Mouse (Mus musculus): ENCODE results near the gene 4933417A18Rik. TPM values are rescaled to one million over a fixed set of nuclear protein-coding genes. Genes with fewer than 3 reads are reported as not detected.
A peak's percentile ranks its signal among the peaks of the same experiment; 100 is the strongest.
"Not testable (repeated sequence)": the region's sequence is repeated elsewhere in the genome, so short reads cannot be mapped to it uniquely, and the experiment has no call there.

Gene 4933417A18Rik
- total and polyA plus RNA-seq, 2 experiments from 2014 or later: not detected

GRCm38 (mm10) chr13:34964866-34965265 is 40.7 kb downstream of the 4933417A18Rik start:
- Histone ChIP-seq H3K27ac (ENCODE audit: low read depth) (no peak overlapping the region), H3K9me3 (replicated peaks; ENCODE audit: control insufficient read depth, low read length) (no peaks in the 10 kb centered on the region), H3K36me3 (replicated peaks; ENCODE audit: control insufficient read depth, insufficient read depth, low read length) (no peaks in the 10 kb centered on the region), H3K4me1 (ENCODE audit: control insufficient read depth, insufficient read depth) (peaks cover 13% of the 10 kb centered on the region; the same call in 1 of the 2 replicates), H3K4me3 (ENCODE audit: low read depth, low read length) (peak overlapping the region; percentile 49), H3K9ac (replicated peaks; ENCODE audit: low read depth, low read length) (no peak overlapping the region), H3K27me3 (ENCODE audit: control insufficient read depth, insufficient read depth, low read length) (0 out of 2 replicates have a peak, but pooled peaks cover 8% of the 10 kb centered on the region), H3K4me2 (ENCODE audit: low read depth, low read length) (peak overlapping the region; percentile 93)
- TF ChIP-seq EP300 (IDR thresholded peaks at IDR 0.05; ENCODE audit: low read depth) (no peak), CTCF (IDR thresholded peaks at IDR 0.05; ENCODE audit: low read depth) (no peak)
- ATAC-seq (ENCODE audit: insufficient read depth, low read depth): no peak
- 17% methylated on average over 5 of the region's 5 CpGs for WGBS
- no peak for DNase-seq (ENCODE audit: low spot score)

GRCm38 (mm10) chr13:34965647-34966046 is 41.4 kb downstream of the 4933417A18Rik start:
- H3K27ac ChIP-seq (ENCODE audit: low read depth); H3K4me2 ChIP-seq (ENCODE audit: low read depth, low read length); DNase-seq (ENCODE audit: low spot score); H3K9ac ChIP-seq (replicated peaks; ENCODE audit: low read depth, low read length); H3K4me3 ChIP-seq (ENCODE audit: low read depth, low read length); H3K27me3 ChIP-seq (ENCODE audit: control insufficient read depth, insufficient read depth, low read length); H3K36me3 ChIP-seq (replicated peaks; ENCODE audit: control insufficient read depth, insufficient read depth, low read length); H3K9me3 ChIP-seq (replicated peaks; ENCODE audit: control insufficient read depth, low read length); ATAC-seq (ENCODE audit: insufficient read depth, low read depth): not testable (repeated sequence)
- H3K4me1 ChIP-seq (ENCODE audit: control insufficient read depth, insufficient read depth): peaks cover 13% of the 10 kb centered on the region; the same call in 1 of the 2 replicates
- 79% methylated on average over 9 of the region's 9 CpGs for WGBS

- H3K4me2 ChIP-seq (ENCODE audit: low read depth, low read length); DNase-seq (ENCODE audit: low spot score); H3K4me1 ChIP-seq (ENCODE audit: control insufficient read depth, insufficient read depth); ATAC-seq (ENCODE audit: insufficient read depth, low read depth); H3K27ac ChIP-seq (ENCODE audit: low read depth); H3K27me3 ChIP-seq (ENCODE audit: control insufficient read depth, insufficient read depth, low read length); H3K9me3 ChIP-seq (replicated peaks; ENCODE audit: control insufficient read depth, low read length); H3K4me3 ChIP-seq (ENCODE audit: low read depth, low read length); H3K9ac ChIP-seq (replicated peaks; ENCODE audit: low read depth, low read length): not testable (repeated sequence)
- peaks cover 14% of the 10 kb centered on the region for H3K36me3 ChIP-seq (replicated peaks; ENCODE audit: control insufficient read depth, insufficient read depth, low read length)
These were observed 48.2 kb downstream of the 4933417A18Rik start for GRCm38 (mm10) chr13:34972456-34972855.

GRCm38 (mm10) chr13:34973149-34973548 is 48.9 kb downstream of the 4933417A18Rik start:
- TF ChIP-seq CTCF (IDR thresholded peaks at IDR 0.05; ENCODE audit: low read depth) (peak; percentile 69), EP300 (IDR thresholded peaks at IDR 0.05; ENCODE audit: low read depth) (no peak)
- no peaks in the 10 kb centered on the region for H3K27me3 ChIP-seq (ENCODE audit: control insufficient read depth, insufficient read depth, low read length)

GRCm38 (mm10) chr13:34973770-34974169 is 49.6 kb downstream of the 4933417A18Rik start:
- H3K27me3 ChIP-seq (ENCODE audit: control insufficient read depth, insufficient read depth, low read length): no peaks in the 10 kb centered on the region
- TF ChIP-seq EP300 (IDR thresholded peaks at IDR 0.05; ENCODE audit: low read depth): no peak
- TF ChIP-seq CTCF (IDR thresholded peaks at IDR 0.05; ENCODE audit: low read depth): peak; percentile 18; the same call in 1 of the 2 replicates
- no peak for ATAC-seq (ENCODE audit: insufficient read depth, low read depth)
- H3K4me3 ChIP-seq (ENCODE audit: low read depth, low read length): no peak overlapping the region
- no peak overlapping the region for H3K27ac ChIP-seq (ENCODE audit: low read depth)
- no peaks in the 10 kb centered on the region for H3K4me1 ChIP-seq (ENCODE audit: control insufficient read depth, insufficient read depth)
- H3K9ac ChIP-seq (replicated peaks; ENCODE audit: low read depth, low read length): no peak overlapping the region
- H3K9me3 ChIP-seq (replicated peaks; ENCODE audit: control insufficient read depth, low read length): no peaks in the 10 kb centered on the region
- no peak for DNase-seq (ENCODE audit: low spot score)
- no peak overlapping the region for H3K4me2 ChIP-seq (ENCODE audit: low read depth, low read length)
- 22% methylated on average over 1 of the region's 1 CpGs for WGBS
- peaks cover 26% of the 10 kb centered on the region for H3K36me3 ChIP-seq (replicated peaks; ENCODE audit: control insufficient read depth, insufficient read depth, low read length)

More at GRCm38 (mm10) chr13:34973149-34973548, 48.9 kb downstream of the 4933417A18Rik start:
- Histone ChIP-seq H3K27ac (ENCODE audit: low read depth) (no peak overlapping the region), H3K9ac (replicated peaks; ENCODE audit: low read depth, low read length) (no peak overlapping the region), H3K4me3 (ENCODE audit: low read depth, low read length) (no peak overlapping the region), H3K36me3 (replicated peaks; ENCODE audit: control insufficient read depth, insufficient read depth, low read length) (peaks cover 21% of the 10 kb centered on the region), H3K9me3 (replicated peaks; ENCODE audit: control insufficient read depth, low read length) (no peaks in the 10 kb centered on the region), H3K4me2 (ENCODE audit: low read depth, low read length) (no peak overlapping the region), H3K4me1 (ENCODE audit: control insufficient read depth, insufficient read depth) (no peaks in the 10 kb centered on the region)
- WGBS: 22% methylated on average over 1 of the region's 1 CpGs
- DNase-seq (ENCODE audit: low spot score) (peak; percentile 55), ATAC-seq (ENCODE audit: insufficient read depth, low read depth) (no peak)

GRCm38 (mm10) chr13:34976116-34976515 is 51.9 kb downstream of the 4933417A18Rik start:
- H3K36me3 ChIP-seq (replicated peaks; ENCODE audit: control insufficient read depth, insufficient read depth, low read length): peaks cover 50% of the 10 kb centered on the region
- no peaks in the 10 kb centered on the region for H3K4me1 ChIP-seq (ENCODE audit: control insufficient read depth, insufficient read depth)
- 83% methylated on average over 4 of the region's 4 CpGs for WGBS

More at GRCm38 (mm10) chr13:34976116-34976515, 51.9 kb downstream of the 4933417A18Rik start:
- DNase-seq (ENCODE audit: low spot score): no peak
- H3K9ac ChIP-seq (replicated peaks; ENCODE audit: low read depth, low read length): no peak overlapping the region
- no peak for ATAC-seq (ENCODE audit: insufficient read depth, low read depth)
- H3K27me3 ChIP-seq (ENCODE audit: control insufficient read depth, insufficient read depth, low read length): no peaks in the 10 kb centered on the region
- H3K27ac ChIP-seq (ENCODE audit: low read depth): no peak overlapping the region
- no peak overlapping the region for H3K4me2 ChIP-seq (ENCODE audit: low read depth, low read length)
- H3K9me3 ChIP-seq (replicated peaks; ENCODE audit: control insufficient read depth, low read length): no peaks in the 10 kb centered on the region
- TF ChIP-seq CTCF (IDR thresholded peaks at IDR 0.05; ENCODE audit: low read depth): no peak
- TF ChIP-seq EP300 (IDR thresholded peaks at IDR 0.05; ENCODE audit: low read depth): no peak
- no peak overlapping the region for H3K4me3 ChIP-seq (ENCODE audit: low read depth, low read length)

Data from heart, postnatal 0 days (tissue).